Mouse (Mus musculus): ENCODE measurements around the gene Ctnnbip1.
A peak's percentile ranks its signal among the peaks of the same experiment; 100 is the strongest.

Ctnnbip1 gene

GRCm38 (mm10) chr4:149517868-149518340 is at the start of gene Ctnnbip1:
TSS of gene Ctnnbip1 (plus strand) at chr4:149518236.
- peak; percentile 98 for DNase-seq

GRCm38 (mm10) chr4:149469557-149469956 is 48.5 kb upstream of the Ctnnbip1 start:
- no peak for DNase-seq

GRCm38 (mm10) chr4:149475096-149475495 is 42.9 kb upstream of the Ctnnbip1 start:
- DNase-seq: no peak

- no peak for DNase-seq
Observed at GRCm38 (mm10) chr4:149477078-149477477, 41.0 kb upstream of the Ctnnbip1 start, which contains the start of gene Tmem274. TSS of gene Tmem274 (plus strand) at chr4:149477378.

- no peak for DNase-seq
Observed at GRCm38 (mm10) chr4:149484566-149484965, 33.5 kb upstream of the Ctnnbip1 start.

GRCm38 (mm10) chr4:149485053-149485824 is 32.8 kb upstream of the Ctnnbip1 start, which contains the start of the genes Nmnat1 and Lzic:
TSS of gene Nmnat1 (minus strand) at chr4:149485202.
TSS of gene Lzic (plus strand) at chr4:149485229.
- peak; percentile 92 for DNase-seq

GRCm38 (mm10) chr4:149485825-149486206 is 32.2 kb upstream of the Ctnnbip1 start:
- no peak for DNase-seq

- no peak for DNase-seq
Observed at GRCm38 (mm10) chr4:149487729-149488128, 30.3 kb upstream of the Ctnnbip1 start.

- no peak for DNase-seq
Observed at GRCm38 (mm10) chr4:149489415-149490240, 28.4 kb upstream of the Ctnnbip1 start.

GRCm38 (mm10) chr4:149491151-149491550 is 26.9 kb upstream of the Ctnnbip1 start:
- DNase-seq: no peak

GRCm38 (mm10) chr4:149496612-149497011 is 21.4 kb upstream of the Ctnnbip1 start:
- peak; percentile 66 for DNase-seq

GRCm38 (mm10) chr4:149498901-149499300 is 19.1 kb upstream of the Ctnnbip1 start:
- no peak for DNase-seq

GRCm38 (mm10) chr4:149499790-149500189 is 18.2 kb upstream of the Ctnnbip1 start:
- no peak for DNase-seq

GRCm38 (mm10) chr4:149504363-149504762 is 13.7 kb upstream of the Ctnnbip1 start:
- DNase-seq: no peak

GRCm38 (mm10) chr4:149504858-149505257 is 13.2 kb upstream of the Ctnnbip1 start:
- no peak for DNase-seq

- peak; percentile 34 for DNase-seq
Observed at GRCm38 (mm10) chr4:149505261-149505967, 12.6 kb upstream of the Ctnnbip1 start.

- DNase-seq: no peak
Observed at GRCm38 (mm10) chr4:149506904-149507303, 11.1 kb upstream of the Ctnnbip1 start.

GRCm38 (mm10) chr4:149511221-149511646 is 6.8 kb upstream of the Ctnnbip1 start:
- DNase-seq: peak; percentile 49

GRCm38 (mm10) chr4:149512072-149512471 is 6.0 kb upstream of the Ctnnbip1 start:
- DNase-seq: no peak

- DNase-seq: no peak
Observed at GRCm38 (mm10) chr4:149515706-149516105, 2.3 kb upstream of the Ctnnbip1 start.

GRCm38 (mm10) chr4:149518351-149519220 is 550 bp downstream of the Ctnnbip1 start:
- DNase-seq: no peak

- no peak for DNase-seq
Observed at GRCm38 (mm10) chr4:149521258-149521657, 3.2 kb downstream of the Ctnnbip1 start.
